Comparison of ENCODE assay signal across 11 mouse cellular contexts in genomic region chrX:36434993-36435392, GRCm38 (mm10). TPM values are rescaled to one million over a fixed set of nuclear protein-coding genes. Genes with fewer than 3 reads are reported as not detected.
DNase-seq lines count a peak whose midpoint lies in the region; ATAC-seq and TF ChIP-seq lines count a peak whose summit lies in the region.
"Had no signal": no experiment of that assay in that cellular context is flagged by ENCODE, and none has a peak within 500 bp of the region (broad histone marks: within the 10 kb centered on the region; RNA-seq: fewer than 3 reads in every experiment).

No protein-coding gene starts in this region.

- H3K4me3 ChIP-seq in stomach, postnatal 0 days (ENCODE audit: low read depth, low read length) = no peak overlapping the region
- H3K4me3 ChIP-seq: megakaryocyte, embryonic 14.5 days had no signal

- ATAC-seq in stomach, postnatal 0 days (ENCODE audit: low FRiP score, low TSS enrichment) = no peak

- TF ChIP-seq CTCF in stomach, postnatal 0 days (IDR thresholded peaks at IDR 0.05; ENCODE audit: low read depth) = peak; percentile 53

- WGBS in stomach, postnatal 0 days = 44% methylated on average over 6 of the region's 6 CpGs

- no peak overlapping the region for H3K9ac ChIP-seq in stomach, postnatal 0 days (ENCODE audit: low read length)

- H3K36me3 ChIP-seq in stomach, postnatal 0 days (ENCODE audit: control insufficient read depth, insufficient read depth, low read length) = no peaks in the 10 kb centered on the region

- H3K27ac ChIP-seq in stomach, postnatal 0 days (replicated peaks) = no peak overlapping the region

- no peaks in the 10 kb centered on the region for H3K27me3 ChIP-seq in stomach, postnatal 0 days (ENCODE audit: control insufficient read depth, insufficient read depth, low read length)

- DNase-seq in kidney, adult 9 months = peak; percentile 1
- DNase-seq in kidney, postnatal 14 days = no peak
- peak; percentile 25 to 29 for DNase-seq in right cerebral cortex, postnatal 10 days (ENCODE audit: low spot score in 2 of 2)
- DNase-seq in right cerebral cortex, postnatal 25 days = no peak
- peak; percentile 27 for DNase-seq in brain, adult 2 months (ENCODE audit: low read depth, low spot score)
- no peak for DNase-seq in stomach, postnatal 0 days (ENCODE audit: low spot score)
- no peak for DNase-seq in T-cell, adult 2 months (ENCODE audit: low spot score)
- DNase-seq: adrenal gland, adult 2 months; cerebellum, postnatal 25 days; heart, postnatal 14 days had no signal

- H3K9me3 ChIP-seq in stomach, postnatal 0 days (ENCODE audit: control insufficient read depth, low read length) = no peaks in the 10 kb centered on the region
- H3K9me3 ChIP-seq: megakaryocyte, embryonic 14.5 days had no signal

- H3K4me2 ChIP-seq in stomach, postnatal 0 days (replicated peaks; ENCODE audit: low read depth) = no peak overlapping the region

- H3K4me1 ChIP-seq in stomach, postnatal 0 days (replicated peaks; ENCODE audit: control insufficient read depth, insufficient read depth) = no peaks in the 10 kb centered on the region

- no peak for TF ChIP-seq EP300 in stomach, postnatal 0 days (optimal IDR thresholded peaks at IDR 0.05)

RNA-seq across cellular contexts. Expression of gene Gm6268, which starts 33.9 kb away (rescaled TPM):
- polyA plus RNA-seq in stomach, postnatal 0 days (2015; fragmentation: Nextera tagmentation; extraction: Ambion mirVana) = not detected in 2 replicates
- polyA plus RNA-seq: adrenal gland, adult 2 months had no signal

RNA-seq across cellular contexts. Expression of gene Gm14569, which starts 56.6 kb away (rescaled TPM):
- not detected in 2 replicates for polyA plus RNA-seq in stomach, postnatal 0 days (2015; fragmentation: Nextera tagmentation; extraction: Ambion mirVana)
- polyA plus RNA-seq: adrenal gland, adult 2 months had no signal

Comparison
In these comparisons a context has a peak if more than half of its experiments do, and no peak if none do; other contexts are left out.
1. DNase-seq: peak in kidney, adult 9 months (single experiment), right cerebral cortex, postnatal 10 days (2 of 2) and brain, adult 2 months (single experiment); none in kidney, postnatal 14 days (single experiment), right cerebral cortex, postnatal 25 days (single experiment), stomach, postnatal 0 days (single experiment) and T-cell, adult 2 months (single experiment).